Mouse (Mus musculus) adrenal gland (tissue): ENCODE measurements around the gene Cdh4.

Source experiments
- intact Hi-C: fragments of 180-260 bp; cut with DNase I; formaldehyde crosslinking; loops from one replicate; pipeline ENCODE4 v1.15.1; 2025

Cdh4 gene

DNA sequence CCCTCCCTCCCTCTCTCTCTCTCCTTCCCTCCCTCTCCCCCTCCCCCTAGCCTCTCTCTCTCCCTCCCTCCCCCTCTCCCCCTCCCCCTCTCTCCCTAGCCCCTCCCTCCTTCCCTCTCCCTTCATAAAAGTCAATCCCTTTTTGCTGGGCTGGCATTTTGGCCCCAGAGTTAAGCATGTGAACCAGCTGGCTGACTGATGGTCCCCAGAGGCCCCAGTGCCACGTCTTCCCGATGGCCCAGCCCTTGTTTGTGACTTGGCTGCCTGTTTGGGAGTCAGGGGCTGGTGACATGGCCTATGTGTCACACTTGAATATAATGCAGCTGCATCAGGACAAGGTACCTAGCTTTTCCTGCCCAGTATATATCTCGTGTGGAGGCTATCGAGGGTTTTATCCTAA lies 96.3 kb downstream of the Cdh4 start:
- intact Hi-C loops = no loop called here

DNA sequence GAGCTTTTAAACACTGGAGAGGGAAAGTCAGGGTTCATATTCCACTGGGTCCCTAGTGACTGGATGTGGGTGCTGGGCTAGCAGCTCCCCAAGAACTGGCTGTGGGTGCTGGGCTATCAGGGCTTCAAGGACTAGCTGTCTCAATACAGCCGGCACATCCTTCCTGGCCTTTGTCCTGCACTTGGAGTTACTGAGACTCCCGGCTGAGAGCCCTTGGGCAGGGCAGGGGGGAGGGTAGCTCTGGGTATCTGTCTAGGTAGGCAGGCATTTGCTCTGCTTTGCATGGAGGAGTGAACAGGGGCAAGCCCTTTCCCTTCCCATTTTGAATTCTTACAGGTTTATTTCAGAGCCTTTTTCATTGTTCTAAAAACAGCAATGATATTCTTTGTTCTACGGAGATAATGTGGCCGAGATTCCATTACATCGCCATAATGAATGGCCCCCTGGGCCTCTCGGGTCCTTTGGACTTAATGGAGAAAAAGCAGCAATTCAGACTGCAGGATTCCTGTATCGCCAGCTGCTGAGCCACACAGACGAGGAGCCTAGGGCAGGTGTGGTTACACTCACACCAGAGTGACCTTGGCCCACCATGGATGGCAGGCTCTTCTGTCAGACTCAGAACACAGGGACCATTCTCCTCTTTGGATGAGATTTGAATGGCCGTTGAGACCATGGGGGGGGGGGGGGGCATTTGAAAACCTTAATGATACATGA lies 97.5 kb downstream of the Cdh4 start:
- intact Hi-C loops = no loop called here

DNA sequence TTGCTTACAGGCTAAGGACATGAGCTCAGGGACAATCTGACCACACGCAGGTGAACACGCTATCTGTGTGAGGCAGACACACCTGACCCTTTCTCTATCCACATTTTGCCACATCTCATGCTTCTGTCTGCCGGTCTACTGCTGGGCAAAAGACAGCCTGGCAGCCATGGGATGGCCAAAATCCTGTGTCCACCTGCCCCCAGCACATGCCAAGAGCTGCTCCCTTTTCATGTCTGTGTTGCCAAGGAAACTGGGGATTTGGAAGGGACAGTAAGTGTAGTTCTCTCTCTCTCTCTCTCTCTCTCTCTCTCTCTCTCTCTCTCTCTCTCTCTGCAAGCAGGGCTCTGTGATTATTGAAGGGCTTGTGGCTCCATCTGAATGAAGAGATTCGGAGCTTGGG lies 98.9 kb downstream of the Cdh4 start:
- intact Hi-C loops = no loop called here

DNA sequence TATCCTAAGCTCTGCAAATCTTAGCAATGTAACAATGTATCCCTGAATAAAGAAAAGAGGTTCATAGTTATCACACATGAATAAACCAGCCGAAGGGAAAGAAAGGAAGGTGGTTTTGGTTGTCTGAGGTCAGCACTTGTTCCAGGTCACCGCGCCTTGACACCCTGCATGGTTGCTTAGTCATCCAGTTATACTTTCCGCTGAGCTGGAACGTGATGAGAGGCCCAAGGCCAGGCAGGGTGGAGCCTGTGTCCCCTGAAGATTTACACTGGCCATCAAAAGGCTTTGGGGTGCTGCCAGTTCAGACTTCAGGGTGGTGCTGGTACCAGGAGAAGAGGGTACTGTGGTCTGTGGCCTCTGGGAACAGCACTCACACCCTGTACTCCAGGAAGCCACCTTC lies 105.4 kb downstream of the Cdh4 start:
- intact Hi-C loops = no loop called here

DNA sequence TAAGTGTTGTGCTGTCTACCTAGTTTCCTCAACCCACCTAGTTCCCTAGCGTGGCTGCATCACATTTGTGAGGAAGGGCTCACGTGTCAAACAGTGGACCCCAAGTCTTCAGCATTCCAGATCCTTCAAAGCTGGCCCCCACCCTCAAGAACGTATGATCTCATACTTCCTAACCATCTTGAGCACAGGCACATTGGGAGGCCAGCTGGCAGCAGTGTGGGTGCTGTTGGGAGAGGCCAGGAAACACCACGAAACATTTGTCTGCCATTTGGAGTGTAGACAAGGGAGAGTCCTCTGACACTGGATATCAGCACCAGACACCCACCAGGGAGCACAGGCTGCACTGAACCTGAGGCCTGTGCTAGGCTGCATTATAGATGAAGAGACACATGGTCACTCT lies 113.7 kb downstream of the Cdh4 start:
- intact Hi-C loops = no loop called here

DNA sequence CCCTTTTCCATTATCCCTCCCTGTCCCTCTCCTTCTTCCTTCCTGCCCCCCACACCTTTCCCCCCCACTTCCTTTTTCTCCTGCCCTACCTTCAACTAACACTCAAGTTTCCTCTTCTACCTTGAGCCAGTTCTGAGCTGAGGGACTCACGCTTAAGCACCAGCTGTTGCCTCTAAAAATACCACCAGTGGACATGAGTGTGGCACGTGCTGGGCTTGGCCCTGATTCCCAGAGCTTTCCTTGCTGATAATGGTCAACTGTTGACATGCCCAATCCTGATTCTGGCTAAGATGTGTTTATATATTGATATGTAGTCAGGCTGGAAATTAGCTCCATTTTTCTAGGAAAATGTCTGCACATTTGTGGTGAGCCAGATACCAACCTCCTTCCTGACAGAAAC lies 120.1 kb downstream of the Cdh4 start:
- intact Hi-C loops = no loop called here

DNA sequence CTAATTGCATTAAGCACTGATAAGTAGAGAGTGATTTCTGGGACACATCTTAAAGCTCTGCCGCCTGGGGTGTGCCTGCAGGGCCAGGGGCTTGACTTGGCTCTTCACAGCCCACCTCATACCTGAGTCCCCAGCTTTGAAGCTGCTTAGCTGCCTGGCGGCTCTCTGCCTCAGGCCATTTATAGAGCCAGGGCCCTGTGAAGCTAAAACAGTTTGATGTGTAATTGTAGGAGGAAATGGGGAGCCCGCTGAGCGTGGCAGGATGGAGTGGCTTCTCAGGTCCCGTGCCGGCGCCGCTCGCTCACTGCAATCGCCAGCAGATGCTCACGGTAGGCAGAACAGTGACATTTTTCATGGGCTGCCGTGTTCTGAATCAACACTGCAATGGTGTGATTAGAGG lies 123.4 kb downstream of the Cdh4 start:
- intact Hi-C loops = no loop called here

DNA sequence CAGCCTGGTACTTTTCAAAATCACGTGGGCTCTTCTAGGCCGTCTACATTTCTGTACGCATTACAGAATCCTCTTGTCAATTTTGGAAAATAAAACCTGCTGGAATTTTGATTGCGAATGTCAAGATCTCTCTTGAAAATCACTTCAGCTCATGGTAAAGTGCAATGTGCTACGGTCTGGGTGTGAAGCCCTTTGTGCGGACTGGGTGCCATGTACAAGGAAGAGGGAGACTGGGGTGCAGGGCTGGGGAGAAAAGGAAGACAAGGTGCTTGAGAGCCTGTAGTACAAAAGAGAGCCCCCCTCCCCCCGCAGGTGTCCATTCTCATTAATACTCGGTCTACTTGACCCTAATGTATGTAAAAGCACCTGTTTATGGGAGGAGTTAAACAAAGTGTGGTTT lies 125.7 kb downstream of the Cdh4 start:
- intact Hi-C loops = no loop called here

DNA sequence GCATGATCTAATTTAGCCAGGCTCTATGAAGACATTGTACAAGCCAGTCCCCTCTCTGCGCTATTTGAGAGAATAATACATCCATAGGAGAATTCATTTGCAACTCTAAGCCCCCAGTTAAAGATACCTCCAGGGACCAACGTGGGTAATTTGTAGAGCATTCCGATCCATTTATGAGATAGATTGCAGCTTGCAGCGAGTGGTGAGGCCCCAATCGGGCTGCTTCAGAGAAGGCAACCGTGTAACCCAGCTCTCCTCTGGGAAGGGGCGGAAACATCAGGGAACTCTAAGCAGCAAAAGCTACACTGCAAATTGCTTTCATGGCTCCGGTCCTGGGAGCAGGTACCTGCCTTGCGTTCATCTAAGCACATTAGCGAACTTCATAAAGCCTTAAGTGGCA lies 126.9 kb downstream of the Cdh4 start:
- intact Hi-C loops = no loop called here

DNA sequence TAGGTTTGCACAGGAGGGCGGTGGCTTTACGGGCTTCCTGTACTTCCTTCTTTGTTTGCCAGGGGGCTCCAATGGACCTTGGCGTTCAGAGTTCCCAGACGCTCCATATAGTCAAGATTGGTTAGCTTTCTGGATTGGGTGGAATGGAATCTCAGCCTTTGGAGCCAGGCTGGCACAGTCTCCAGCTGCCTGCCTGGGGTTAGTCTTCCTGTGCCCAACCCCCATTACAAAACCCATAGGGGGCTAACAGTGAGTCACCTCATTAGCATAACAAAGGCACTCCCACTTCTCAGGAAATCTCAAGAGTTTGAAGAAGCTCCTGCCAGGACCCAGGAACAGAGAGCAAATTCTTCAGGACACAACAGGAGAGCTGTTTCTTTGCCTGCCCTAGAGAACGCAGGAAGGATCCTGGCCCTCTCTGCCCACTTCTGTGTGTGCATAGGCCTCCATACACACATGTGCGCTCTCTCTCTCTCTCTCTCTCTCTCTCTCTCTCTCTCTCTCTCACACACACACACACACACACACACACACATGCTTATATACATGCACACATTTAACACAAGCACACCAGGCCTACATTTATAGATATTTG lies 129.0 kb downstream of the Cdh4 start:
- intact Hi-C loops = loop anchor here (10.0 kb wide), 2 partner anchors 94 to 304 kb away; no protein-coding TSS in a partner anchor

DNA sequence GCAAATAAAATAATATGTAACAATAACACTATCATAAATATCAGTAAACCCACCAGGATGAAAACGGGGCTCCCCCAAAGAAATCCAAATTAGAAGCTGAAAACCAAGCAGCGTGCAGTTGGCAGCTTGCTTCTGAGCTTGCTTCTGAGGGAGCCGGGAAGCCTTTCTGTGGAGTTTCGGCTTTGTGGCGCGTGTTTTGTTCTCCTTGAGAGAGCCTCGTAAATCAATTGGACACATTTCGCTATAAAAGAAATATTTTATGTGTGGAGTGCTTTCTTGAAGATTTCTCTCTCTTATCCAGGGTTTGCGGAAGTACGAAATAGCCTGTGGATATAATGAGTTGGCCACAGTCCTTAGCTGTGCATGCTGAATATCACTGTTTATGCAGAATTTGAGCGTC lies 131.1 kb downstream of the Cdh4 start:
- intact Hi-C loops = loop anchor here (10.0 kb wide), 2 partner anchors 91 to 301 kb away; no protein-coding TSS in a partner anchor

DNA sequence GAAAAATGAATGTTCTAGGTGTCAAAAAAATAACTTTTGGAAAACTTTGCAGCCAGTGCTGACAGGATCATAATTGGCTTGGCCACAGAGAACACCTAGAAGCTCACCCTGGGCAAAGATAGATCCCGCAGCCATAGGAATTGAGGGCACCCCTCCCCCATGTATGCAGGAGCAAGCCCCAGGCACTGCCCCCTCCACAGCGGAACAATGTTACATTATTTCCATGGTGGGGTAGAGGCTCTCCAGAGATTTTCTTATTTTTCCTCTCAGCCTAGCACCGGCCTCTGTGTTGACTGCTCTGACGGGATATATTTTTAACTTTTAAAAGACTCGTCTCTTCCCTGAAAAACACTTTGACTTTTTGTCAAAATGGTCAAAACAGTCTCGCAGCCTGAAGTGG lies 131.6 kb downstream of the Cdh4 start:
- intact Hi-C loops = loop anchor here (10.0 kb wide), 2 partner anchors 91 to 301 kb away; no protein-coding TSS in a partner anchor

DNA sequence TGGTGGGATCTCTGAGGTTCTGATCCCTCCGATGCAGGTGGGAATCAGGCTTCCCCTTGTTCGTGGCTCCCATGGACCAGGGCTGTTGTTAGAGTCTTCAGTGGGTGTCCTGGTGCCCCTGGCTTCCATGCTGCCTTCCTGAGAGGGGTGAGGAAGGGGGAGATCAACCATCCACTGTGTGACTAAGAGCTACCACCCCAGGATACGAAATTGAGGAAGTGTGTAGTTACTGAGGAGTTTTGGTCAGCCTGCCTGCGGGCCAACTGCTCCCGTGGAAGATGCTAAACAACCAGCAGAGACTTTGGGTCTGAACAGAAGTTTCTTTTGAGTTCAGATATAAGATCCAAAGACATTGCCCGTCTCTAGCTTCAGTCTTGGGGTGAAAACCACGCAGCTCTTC lies 133.4 kb downstream of the Cdh4 start:
- intact Hi-C loops = loop anchor here (5.0 to 10.0 kb wide), 3 partner anchors 89 to 299 kb away; no protein-coding TSS in a partner anchor

DNA sequence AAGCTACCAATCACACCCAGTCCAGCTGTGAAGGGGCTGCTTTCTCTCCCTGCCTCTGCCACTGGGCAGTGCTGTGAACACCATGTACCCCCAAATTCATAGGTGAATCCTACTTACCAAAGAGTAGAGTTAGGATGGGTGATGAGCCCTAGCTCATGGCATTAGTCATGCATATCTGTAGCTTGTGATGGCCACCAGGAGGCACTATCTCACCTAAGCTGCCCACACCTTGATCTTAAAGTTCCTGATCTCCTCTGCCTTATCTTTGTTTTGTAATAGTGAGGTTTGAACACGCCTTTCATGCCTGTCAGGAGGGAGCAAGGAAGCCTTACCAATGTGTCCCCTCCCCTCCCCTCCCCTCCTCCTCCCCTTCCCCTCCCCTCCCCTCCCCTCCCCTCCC lies 134.0 kb downstream of the Cdh4 start:
- intact Hi-C loops = loop anchor here (5.0 to 10.0 kb wide), 3 partner anchors 89 to 299 kb away; no protein-coding TSS in a partner anchor

DNA sequence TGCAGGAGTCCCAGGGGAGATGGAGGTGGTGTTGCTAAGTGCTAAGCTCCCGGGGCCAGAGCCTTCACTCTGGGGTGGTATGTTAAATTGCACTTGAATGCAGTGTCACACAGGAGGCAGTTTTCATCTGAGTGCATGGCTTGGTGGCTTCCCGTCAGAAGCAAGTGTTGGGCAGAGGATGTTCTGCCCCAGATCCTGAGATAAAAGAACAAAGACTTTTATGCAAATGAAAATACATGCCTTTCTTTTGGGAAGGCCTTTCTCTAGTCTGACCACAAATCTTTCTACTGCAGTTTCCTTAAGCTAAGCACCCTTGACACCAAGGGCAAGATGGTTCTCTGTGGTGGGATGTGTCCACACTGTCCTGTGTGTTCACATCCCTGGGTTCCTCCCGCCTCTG lies 136.1 kb downstream of the Cdh4 start:
- intact Hi-C loops = loop anchor here (5.0 to 10.0 kb wide), 3 partner anchors 86 to 296 kb away; no protein-coding TSS in a partner anchor

DNA sequence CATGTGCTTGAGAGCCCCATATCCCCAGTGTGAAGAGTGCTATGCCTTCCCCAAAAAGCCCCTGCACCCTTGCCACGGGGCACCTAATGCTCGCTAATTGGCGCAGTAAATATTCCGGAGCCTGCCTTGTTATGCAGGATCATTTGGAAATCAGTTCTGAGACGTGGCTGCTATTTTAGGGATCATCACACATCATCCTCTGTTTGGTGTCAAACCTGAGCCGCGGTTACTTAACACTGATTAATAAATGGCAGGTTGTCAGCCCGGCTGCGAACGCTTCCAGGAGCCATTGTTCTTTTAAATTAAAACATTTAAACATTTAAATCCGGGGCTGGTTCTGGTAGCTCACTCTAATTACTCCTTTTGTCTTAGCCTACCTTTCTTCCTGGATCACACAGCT lies 136.6 kb downstream of the Cdh4 start:
- intact Hi-C loops = loop anchor here (5.0 to 10.0 kb wide), 3 partner anchors 86 to 296 kb away; no protein-coding TSS in a partner anchor

DNA sequence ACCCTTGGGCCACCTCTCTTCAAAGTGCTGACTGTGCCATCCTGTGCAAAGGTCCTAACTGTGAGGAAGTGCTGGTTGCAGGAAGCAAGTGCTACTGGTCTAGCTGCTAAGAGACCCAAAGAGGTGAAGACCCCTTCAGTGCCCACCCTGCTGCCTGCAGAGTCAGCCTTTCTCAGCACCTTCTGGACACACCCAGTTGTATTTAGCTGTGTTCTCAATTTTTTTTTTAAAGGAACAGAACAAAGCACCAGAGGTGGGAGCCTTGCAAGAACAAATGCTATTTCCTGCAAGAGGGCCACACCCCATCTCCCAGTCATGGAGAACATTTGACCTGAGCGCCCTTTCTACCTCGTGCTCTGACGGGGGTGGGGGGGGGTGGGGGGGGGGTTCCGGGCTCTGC lies 138.2 kb downstream of the Cdh4 start:
- intact Hi-C loops = no loop called here

DNA sequence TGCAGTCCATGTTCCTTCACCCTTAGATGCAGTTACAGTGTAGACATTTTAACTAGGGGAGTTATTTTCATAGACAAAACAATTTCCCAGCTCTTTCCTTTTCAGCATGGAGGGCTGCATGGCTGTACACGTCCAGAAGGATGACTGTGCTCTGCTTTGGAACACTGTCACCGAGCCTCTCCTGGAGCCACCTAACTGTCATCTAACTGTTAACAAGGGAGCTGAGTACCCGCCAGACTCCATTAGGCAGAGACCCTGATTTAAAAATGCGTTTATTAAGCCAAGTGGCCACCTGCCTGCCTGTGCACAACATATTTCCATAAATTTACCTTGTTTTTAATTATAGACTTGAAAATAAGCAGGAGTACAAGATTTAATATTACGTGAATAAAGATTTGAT lies 138.8 kb downstream of the Cdh4 start:
- intact Hi-C loops = no loop called here

DNA sequence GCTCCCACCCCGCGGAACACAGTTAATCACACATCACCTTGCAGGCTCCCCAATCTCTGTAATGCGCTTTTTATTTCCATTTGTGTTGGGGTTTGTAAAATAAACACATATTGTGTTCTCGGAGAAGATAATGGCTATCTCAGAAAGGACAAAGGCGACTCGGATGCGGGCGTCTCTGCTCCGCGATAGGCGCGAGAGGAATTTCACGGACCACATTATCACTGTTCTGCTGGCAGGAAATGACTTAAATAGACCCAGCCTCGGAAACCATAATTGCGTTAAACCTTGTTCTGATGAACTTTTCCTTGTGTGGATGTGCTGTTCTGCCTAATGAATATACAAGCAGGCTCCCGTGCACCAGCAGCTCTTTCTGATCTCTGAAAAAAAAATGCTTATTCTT lies 140.7 kb downstream of the Cdh4 start:
- intact Hi-C loops = no loop called here

DNA sequence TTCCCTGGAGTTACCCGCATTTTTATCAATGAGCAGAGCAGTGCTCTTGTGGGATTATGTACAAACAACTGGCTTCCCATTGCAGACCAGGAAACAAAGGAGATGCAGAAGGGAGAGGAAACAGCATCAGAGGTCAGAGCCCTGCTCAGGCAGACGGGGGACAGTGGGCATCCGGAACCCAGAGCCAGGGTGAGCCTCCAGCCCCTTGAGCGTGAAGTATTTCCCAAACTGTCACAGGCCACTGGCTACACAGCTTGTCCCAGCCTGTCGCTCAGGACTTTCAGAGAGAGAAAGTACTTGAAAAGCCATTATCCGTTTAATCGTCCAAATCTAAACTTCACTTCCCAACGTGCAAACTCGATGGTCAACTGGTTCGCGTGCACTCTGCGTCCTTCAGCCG lies 142.4 kb downstream of the Cdh4 start:
- intact Hi-C loops = no loop called here

DNA sequence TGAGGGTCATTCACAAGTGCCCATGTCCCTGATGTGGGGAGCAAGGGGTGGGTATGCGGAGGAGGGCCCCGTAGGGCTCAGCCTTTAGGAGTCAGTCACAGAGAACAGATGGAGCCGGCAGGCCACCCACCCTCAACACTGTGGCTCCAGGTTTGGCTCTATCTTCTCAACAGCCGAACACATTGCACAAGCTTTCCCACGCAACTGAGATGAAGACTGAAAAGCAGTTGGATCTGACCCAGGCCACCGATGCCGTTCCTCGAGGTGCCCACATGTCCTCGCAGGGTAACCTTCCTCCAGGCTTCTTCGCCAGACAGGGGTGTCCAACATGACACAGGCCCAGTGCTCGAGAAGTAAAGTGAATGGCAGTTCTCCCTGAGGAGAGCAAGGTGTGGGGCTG lies 144.2 kb downstream of the Cdh4 start:
- intact Hi-C loops = no loop called here

DNA sequence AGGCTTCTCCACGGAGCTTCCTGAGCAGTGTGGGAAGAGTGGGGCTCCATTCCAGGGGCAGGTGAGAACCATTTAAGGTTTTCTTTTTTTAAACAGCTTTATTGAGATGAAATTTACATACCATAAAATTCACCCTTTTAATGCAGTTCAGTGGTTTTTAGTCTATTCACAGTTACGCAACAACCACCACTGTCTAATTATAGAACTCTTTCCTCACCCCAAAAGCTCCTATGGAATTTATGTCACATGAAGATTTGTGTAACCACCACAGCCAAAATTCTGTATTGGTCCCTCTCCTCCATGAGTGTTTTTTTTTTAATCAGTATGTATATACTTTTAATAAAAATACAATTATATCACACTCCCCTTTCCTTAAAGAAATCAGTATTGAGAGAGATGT lies 144.8 kb downstream of the Cdh4 start:
- intact Hi-C loops = no loop called here

DNA sequence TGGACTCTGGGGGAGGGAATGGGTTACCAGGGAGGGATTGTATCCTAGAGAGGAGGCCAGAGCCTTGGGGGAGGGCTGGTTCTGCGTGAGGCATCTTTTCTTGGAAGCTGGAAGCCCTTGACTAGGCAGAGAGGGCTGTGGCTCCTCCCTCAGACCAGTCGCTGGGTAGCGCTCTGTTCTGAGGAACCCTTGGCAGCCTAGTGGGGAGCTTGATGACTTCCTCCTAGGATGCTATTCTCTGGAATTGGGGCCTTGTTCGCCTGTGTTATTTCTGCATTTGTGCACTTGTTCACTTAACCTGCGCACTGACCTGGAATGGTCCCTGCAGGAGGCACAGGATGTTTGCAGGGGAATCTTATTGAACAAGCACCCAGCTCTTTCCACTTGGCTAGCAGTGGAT lies 149.4 kb downstream of the Cdh4 start:
- intact Hi-C loops = no loop called here
